Mouse (Mus musculus) brain, embryonic 14.5 days (tissue): ENCODE data around the gene Sox3. TPM values are rescaled to one million over a fixed set of nuclear protein-coding genes. Genes with fewer than 3 reads are reported as not detected.
A peak's percentile ranks its signal among the peaks of the same experiment; 100 is the strongest.

Source experiments
- DNase-seq: peaks from one replicate; pipeline ENCODE4 v3.0.0-alpha.2; 2011; ENCODE audit warnings: low read depth
- CTCF ChIP-seq: fragments of 200-500 bp; IDR thresholded peaks from 2 replicates; pipeline ENCODE4 v1.5.1; 2012; ENCODE audit warnings: inconsistent platforms, mild to moderate bottlenecking, moderate library complexity, borderline replicate concordance; ENCODE audit not compliant: insufficient read depth, insufficient read length; ENCODE audit errors: extremely low read depth
- POLR2A ChIP-seq: fragments of 200-500 bp; IDR thresholded peaks from 2 replicates; pipeline ENCODE4 v1.6.1; 2012; ENCODE audit warnings: mild to moderate bottlenecking, inconsistent platforms, borderline replicate concordance; ENCODE audit not compliant: poor library complexity, insufficient read depth, insufficient read length, severe bottlenecking; ENCODE audit errors: extremely low read depth
- polyA plus RNA-seq: library from polyadenylated mRNA; depleted of rRNA; stranded (reverse); fragments of >200 nt; gene quantifications from 2 replicates; pipeline ENCODE4 v1.2.3, GENCODE M21; 2012

Sox3 gene
- polyA plus RNA-seq, 1 experiment: 24.6 TPM

GRCm38 (mm10) chrX:60889956-60890485 is 3.2 kb downstream of the Sox3 start:
- peak; percentile 34 for DNase-seq
- TF ChIP-seq POLR2A: no peak
- no peak for TF ChIP-seq CTCF
